Mouse (Mus musculus): ENCODE results near the gene Vmn2r90. TPM values are rescaled to one million over a fixed set of nuclear protein-coding genes. Genes with fewer than 3 reads are reported as not detected.
"Not testable (repeated sequence)": the region's sequence is repeated elsewhere in the genome, so short reads cannot be mapped to it uniquely, and the experiment has no call there.

Vmn2r90 gene
- polyA plus RNA-seq, 2 experiments = not detected

DNA sequence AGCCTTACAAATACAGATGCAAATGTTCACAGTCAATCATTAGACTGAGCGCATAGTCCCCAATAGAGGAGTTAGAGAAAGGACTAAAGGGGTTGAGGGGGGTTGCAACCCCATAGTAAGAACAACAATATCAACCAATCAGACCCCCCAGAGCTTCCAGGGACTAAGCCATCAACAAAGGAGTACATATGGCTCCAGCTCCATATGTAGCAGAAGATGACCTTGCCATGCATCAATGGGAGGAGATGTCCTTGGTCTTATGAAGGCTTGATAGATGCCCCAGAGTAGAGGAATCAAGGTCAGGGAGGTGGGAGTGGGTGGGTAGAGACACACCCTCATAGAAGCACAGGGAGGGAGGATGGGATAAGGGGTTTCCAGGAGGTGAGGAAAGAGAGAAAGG, 35.1 kb downstream of the Vmn2r90 start:
- no peak for TF ChIP-seq EP300 (IDR thresholded peaks at IDR 0.05; ENCODE audit: low read depth)
- TF ChIP-seq CTCF (IDR thresholded peaks at IDR 0.05; ENCODE audit: low read depth) = no peak
- ATAC-seq (ENCODE audit: insufficient read depth) = no peak

GRCm38 (mm10) chr17:17739300-17739699, 35.8 kb downstream of the Vmn2r90 start:
- ATAC-seq (ENCODE audit: insufficient read depth); H3K4me2 ChIP-seq (ENCODE audit: low read depth); H3K4me1 ChIP-seq (replicated peaks; ENCODE audit: control insufficient read depth in 2 of 2, insufficient read depth in 2 of 2, low read length in 1 of 2); H3K9ac ChIP-seq (replicated peaks); DNase-seq (ENCODE audit: low read depth in 3 of 3, low spot score in 3 of 3); H3K36me3 ChIP-seq (replicated peaks; ENCODE audit: control insufficient read depth, insufficient read depth, low read depth); H3K4me3 ChIP-seq (ENCODE audit: insufficient read depth in 1 of 2, low read depth in 2 of 2, low read length in 2 of 2); H3K9me3 ChIP-seq (ENCODE audit: control insufficient read depth, low read length); H3K27ac ChIP-seq; H3K27me3 ChIP-seq (ENCODE audit: control insufficient read depth, insufficient read depth, low read length): not testable (repeated sequence)
- 76% methylated on average over 7 of the region's 7 CpGs for WGBS (ENCODE audit: insufficient replicate concordance)

More for the DNA sequence above, 35.1 kb downstream of the Vmn2r90 start:
- Histone ChIP-seq H3K27ac (no peak overlapping the region), H3K9ac (replicated peaks) (no peak overlapping the region), H3K4me2 (ENCODE audit: low read depth) (no peak overlapping the region), H3K9me3 (ENCODE audit: control insufficient read depth, low read length) (no peaks in the 10 kb centered on the region), H3K4me1 (replicated peaks; ENCODE audit: control insufficient read depth in 2 of 2, insufficient read depth in 2 of 2, low read length in 1 of 2) (no peaks in the 10 kb centered on the region), H3K36me3 (replicated peaks; ENCODE audit: control insufficient read depth, insufficient read depth, low read depth) (no peaks in the 10 kb centered on the region), H3K4me3 (ENCODE audit: insufficient read depth in 1 of 2, low read depth in 2 of 2, low read length in 2 of 2) (no peak overlapping the region), H3K27me3 (ENCODE audit: control insufficient read depth, insufficient read depth, low read length) (no peaks in the 10 kb centered on the region)
- no peak for DNase-seq (ENCODE audit: low read depth in 3 of 3, low spot score in 3 of 3)
- 75% methylated on average over 1 of the region's 1 CpGs for WGBS (ENCODE audit: insufficient replicate concordance)

DNA sequence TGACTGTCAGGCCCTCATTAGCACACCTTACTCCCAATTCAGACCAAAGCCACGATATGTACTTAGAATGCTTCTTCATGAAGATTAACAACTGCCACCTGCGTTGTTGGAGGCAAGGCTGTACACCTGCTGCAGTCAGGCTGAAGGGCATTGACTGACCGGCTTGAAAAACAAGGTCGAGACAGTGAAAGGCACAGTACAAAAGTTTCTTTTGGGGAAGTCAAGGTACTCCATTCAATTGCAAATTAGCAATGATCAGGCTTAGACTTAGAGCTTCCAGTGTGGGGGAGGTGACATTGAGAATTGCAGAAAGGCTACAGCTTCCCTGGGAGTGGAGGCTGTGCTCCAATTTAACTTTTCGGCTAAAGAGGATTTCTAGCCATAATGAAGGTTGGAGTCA, 36.4 kb downstream of the Vmn2r90 start:
- not testable (repeated sequence) for H3K9ac ChIP-seq (replicated peaks); ATAC-seq (ENCODE audit: insufficient read depth); H3K27ac ChIP-seq; H3K36me3 ChIP-seq (replicated peaks; ENCODE audit: control insufficient read depth, insufficient read depth, low read depth); H3K4me2 ChIP-seq (ENCODE audit: low read depth); DNase-seq (ENCODE audit: low read depth in 3 of 3, low spot score in 3 of 3); H3K4me1 ChIP-seq (replicated peaks; ENCODE audit: control insufficient read depth in 2 of 2, insufficient read depth in 2 of 2, low read length in 1 of 2); H3K9me3 ChIP-seq (ENCODE audit: control insufficient read depth, low read length); H3K27me3 ChIP-seq (ENCODE audit: control insufficient read depth, insufficient read depth, low read length); H3K4me3 ChIP-seq (ENCODE audit: insufficient read depth in 1 of 2, low read depth in 2 of 2, low read length in 2 of 2)
- 65% methylated on average over 5 of the region's 5 CpGs for WGBS (ENCODE audit: insufficient replicate concordance)

GRCm38 (mm10) chr17:17741516-17741915, 38.0 kb downstream of the Vmn2r90 start:
- not testable (repeated sequence) for H3K9me3 ChIP-seq (ENCODE audit: control insufficient read depth, low read length); H3K4me3 ChIP-seq (ENCODE audit: insufficient read depth in 1 of 2, low read depth in 2 of 2, low read length in 2 of 2); H3K4me2 ChIP-seq (ENCODE audit: low read depth); H3K27ac ChIP-seq; H3K36me3 ChIP-seq (replicated peaks; ENCODE audit: control insufficient read depth, insufficient read depth, low read depth); ATAC-seq (ENCODE audit: insufficient read depth); H3K9ac ChIP-seq (replicated peaks); H3K4me1 ChIP-seq (replicated peaks; ENCODE audit: control insufficient read depth in 2 of 2, insufficient read depth in 2 of 2, low read length in 1 of 2); H3K27me3 ChIP-seq (ENCODE audit: control insufficient read depth, insufficient read depth, low read length); DNase-seq (ENCODE audit: low read depth in 3 of 3, low spot score in 3 of 3)

DNA sequence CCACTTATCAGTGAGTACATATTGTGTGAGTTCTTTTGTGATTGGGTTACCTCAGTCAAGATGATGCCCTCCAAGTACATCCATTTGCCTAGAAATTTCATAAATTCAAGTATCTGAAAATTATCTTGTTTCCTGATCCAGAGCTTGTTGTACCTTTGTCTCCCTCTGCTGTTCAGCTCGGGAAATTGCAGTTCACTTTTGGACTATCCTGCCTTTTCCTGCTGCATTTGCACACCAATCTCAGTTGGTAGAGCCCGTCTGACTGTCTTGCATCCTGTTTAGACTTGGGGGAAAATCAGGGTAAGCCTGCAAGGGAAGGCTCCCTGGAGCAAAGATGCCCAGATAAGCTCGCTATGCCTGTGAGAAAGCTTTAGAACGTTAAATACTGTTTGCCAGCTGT, 45.8 kb downstream of the Vmn2r90 start:
- not testable (repeated sequence) for H3K27me3 ChIP-seq (ENCODE audit: control insufficient read depth, insufficient read depth, low read length); H3K4me3 ChIP-seq (ENCODE audit: insufficient read depth in 1 of 2, low read depth in 2 of 2, low read length in 2 of 2); ATAC-seq (ENCODE audit: insufficient read depth); H3K27ac ChIP-seq; H3K36me3 ChIP-seq (replicated peaks; ENCODE audit: control insufficient read depth, insufficient read depth, low read depth); DNase-seq (ENCODE audit: low read depth in 3 of 3, low spot score in 3 of 3); H3K9me3 ChIP-seq (ENCODE audit: control insufficient read depth, low read length); H3K4me1 ChIP-seq (replicated peaks; ENCODE audit: control insufficient read depth in 2 of 2, insufficient read depth in 2 of 2, low read length in 1 of 2); H3K4me2 ChIP-seq (ENCODE audit: low read depth); H3K9ac ChIP-seq (replicated peaks)
- WGBS (ENCODE audit: insufficient replicate concordance) = 3% methylated on average over 4 of the region's 4 CpGs
- TF ChIP-seq CTCF (IDR thresholded peaks at IDR 0.05; ENCODE audit: low read depth) = peak; percentile 57

Measured in liver, embryonic 14.5 days (tissue).